ENCODE assay signal across 10 mouse cellular contexts in genomic region chr11:116840748-116841147, GRCm38 (mm10). TPM values are rescaled to one million over a fixed set of nuclear protein-coding genes. Genes with fewer than 3 reads are reported as not detected.
DNase-seq lines count a peak whose midpoint lies in the region; ATAC-seq and TF ChIP-seq lines count a peak whose summit lies in the region.
"Had no signal": no experiment of that assay in that cellular context is flagged by ENCODE, and none has a peak within 500 bp of the region (broad histone marks: within the 10 kb centered on the region; RNA-seq: fewer than 3 reads in every experiment).

No protein-coding gene starts in this region.

- TF ChIP-seq POLR2A in MEL (IDR thresholded peaks at IDR 0.05; ENCODE audit: control insufficient read depth in 1 of 2, insufficient read depth in 1 of 2, low read depth in 1 of 2, low read length in 2 of 2, poor library complexity in 1 of 2) = no peak

- TF ChIP-seq RAD21 in MEL (IDR thresholded peaks at IDR 0.05; ENCODE audit: low read depth, low read length) = no peak

- 77% methylated on average over 4 of the region's 4 CpGs for WGBS in heart, embryonic 12.5 days
- 84% methylated on average over 4 of the region's 4 CpGs for WGBS in hindbrain, embryonic 12.5 days
- 87% methylated on average over 4 of the region's 4 CpGs for WGBS in midbrain, embryonic 10.5 days

- DNase-seq in heart, adult 9 months (ENCODE audit: low spot score in 2 of 2) = no peak
- no peak for DNase-seq in MEL (ENCODE audit: low read depth, low spot score)
- DNase-seq in midbrain, embryonic 10.5 days (ENCODE audit: low spot score) = no peak
- no peak for DNase-seq in adrenal gland, adult 2 months
- DNase-seq in lung, postnatal 10 days = no peak
- DNase-seq in gastrocnemius, adult 18-20 months (ENCODE audit: low spot score) = no peak
- DNase-seq: gastrocnemius, postnatal 14 days; left cerebral cortex, postnatal 4 days had no signal

- H3K79me2 ChIP-seq in MEL (ENCODE audit: control insufficient read depth, insufficient read depth, low read length, poor library complexity) = peaks cover 67% of the 10 kb centered on the region

- TF ChIP-seq CTCF in MEL (IDR thresholded peaks at IDR 0.05 in 2 of 3, conservative IDR thresholded peaks at IDR 0.05 in 1 of 3; ENCODE audit: control insufficient read depth in 1 of 3, insufficient read depth in 1 of 3, low read depth in 2 of 3, low read length in 3 of 3, poor library complexity in 1 of 3, severe bottlenecking in 1 of 3) = no peak

- H3K27ac ChIP-seq in heart, embryonic 12.5 days (ENCODE audit: poor library complexity, severe bottlenecking) = no peak overlapping the region
- H3K27ac ChIP-seq in MEL (ENCODE audit: control insufficient read depth, low read depth, low read length) = no peak overlapping the region
- H3K27ac ChIP-seq in hindbrain, embryonic 12.5 days = no peak overlapping the region
- 0 out of 2 replicates have a peak overlapping the region, but pooled peaks have one; percentile 2 for H3K27ac ChIP-seq in midbrain, embryonic 10.5 days (replicated peaks)

- H3K4me2 ChIP-seq in heart, embryonic 12.5 days = peak overlapping the region; percentile 93
- peak overlapping the region; percentile 90 for H3K4me2 ChIP-seq in hindbrain, embryonic 12.5 days (replicated peaks)

- peaks cover 35% of the 10 kb centered on the region for H3K4me1 ChIP-seq in heart, embryonic 12.5 days (replicated peaks)
- H3K4me1 ChIP-seq in MEL (ENCODE audit: control insufficient read depth in 1 of 2, insufficient read depth in 2 of 2, low read length in 2 of 2) = peaks cover 3 to 33% of the 10 kb centered on the region in 2 experiments
- peaks cover 43% of the 10 kb centered on the region for H3K4me1 ChIP-seq in hindbrain, embryonic 12.5 days
- peaks cover 62% of the 10 kb centered on the region for H3K4me1 ChIP-seq in midbrain, embryonic 10.5 days

- peak overlapping the region; percentile 94 for H3K9ac ChIP-seq in heart, embryonic 12.5 days
- H3K9ac ChIP-seq in MEL (ENCODE audit: control insufficient read depth, low read depth, low read length, poor library complexity, severe bottlenecking) = peak overlapping the region; percentile 28
- peak overlapping the region; percentile 78 for H3K9ac ChIP-seq in hindbrain, embryonic 12.5 days

- H3K9me3 ChIP-seq in heart, embryonic 12.5 days (replicated peaks) = no peaks in the 10 kb centered on the region
- no peaks in the 10 kb centered on the region for H3K9me3 ChIP-seq in MEL (replicated peaks; ENCODE audit: insufficient read depth, low read length)
- no peaks in the 10 kb centered on the region for H3K9me3 ChIP-seq in hindbrain, embryonic 12.5 days (replicated peaks)
- no peaks in the 10 kb centered on the region for H3K9me3 ChIP-seq in midbrain, embryonic 10.5 days (replicated peaks)

- no peak for ATAC-seq in heart, embryonic 12.5 days (ENCODE audit: insufficient number of reproducible peaks, low FRiP score)
- ATAC-seq in hindbrain, embryonic 12.5 days (ENCODE audit: low FRiP score) = no peak

- peak overlapping the region; percentile 79 for H3K4me3 ChIP-seq in heart, embryonic 12.5 days
- peak overlapping the region; percentile 34 to 94; a peak in 2 of 4 replicates for H3K4me3 ChIP-seq in MEL (ENCODE audit: control insufficient read depth in 1 of 2, insufficient read depth in 1 of 2, low read depth in 2 of 2, low read length in 2 of 2)
- H3K4me3 ChIP-seq in hindbrain, embryonic 12.5 days = peak overlapping the region; percentile 73; the same call in 1 of the 2 replicates
- H3K4me3 ChIP-seq in midbrain, embryonic 10.5 days = peak overlapping the region; percentile 92

- H3K27me3 ChIP-seq in heart, embryonic 12.5 days (replicated peaks) = no peaks in the 10 kb centered on the region
- no peaks in the 10 kb centered on the region for H3K27me3 ChIP-seq in MEL (ENCODE audit: control insufficient read depth in 1 of 2, insufficient read depth in 2 of 2, low read length in 2 of 2)
- H3K27me3 ChIP-seq in hindbrain, embryonic 12.5 days = no peaks in the 10 kb centered on the region
- no peaks in the 10 kb centered on the region for H3K27me3 ChIP-seq in midbrain, embryonic 10.5 days (ENCODE audit: low read depth, poor library complexity, severe bottlenecking)

- TF ChIP-seq EP300 in MEL (IDR thresholded peaks at IDR 0.05; ENCODE audit: low read depth in 1 of 2, low read length in 2 of 2) = no peak

- peaks cover 55% of the 10 kb centered on the region for H3K36me3 ChIP-seq in heart, embryonic 12.5 days
- peaks cover 34 to 40% of the 10 kb centered on the region in 2 experiments for H3K36me3 ChIP-seq in MEL (ENCODE audit: control insufficient read depth in 1 of 2, insufficient read depth in 2 of 2, low read length in 2 of 2)
- peaks cover 52% of the 10 kb centered on the region for H3K36me3 ChIP-seq in hindbrain, embryonic 12.5 days
- H3K36me3 ChIP-seq in midbrain, embryonic 10.5 days = peaks cover 60% of the 10 kb centered on the region

TF ChIP-seq in MEL, 35 proteins besides CTCF, POLR2A, EP300 and RAD21:
- TF ChIP-seq ZKSCAN1 (IDR thresholded peaks at IDR 0.05; ENCODE audit: low read depth, low read length) = no peak

RNA-seq across cellular contexts. Expression of gene Mettl23, which starts 2.3 kb away (rescaled TPM):
- polyA plus RNA-seq in heart, embryonic 12.5 days (2016; fragmentation: Nextera tagmentation; extraction: Ambion mirVana) = 55.5 and 57.4 TPM in 2 replicates
- 63.9 and 69.9 TPM in 2 replicates for total RNA-seq in MEL (2012; rRNA removed)
- polyA plus RNA-seq in MEL (2012; ENCODE audit: insufficient read depth in 1 of 2, insufficient read length in 2 of 2, low read depth in 1 of 2, low replicate concordance in 2 of 2, missing spikeins in 1 of 2) = 10 to 100 TPM in 1 of 2 experiments, not detected in 1; 58.5 TPM
- polyA plus RNA-seq in hindbrain, embryonic 12.5 days (2016; fragmentation: Nextera tagmentation; extraction: Ambion mirVana) = 56.1 and 64.9 TPM in 2 replicates
- polyA plus RNA-seq in midbrain, embryonic 10.5 days (2016; fragmentation: Nextera tagmentation; extraction: Ambion mirVana) = 68.5 and 70.3 TPM in 2 replicates
- 10 to 100 TPM; 22.5 to 35.2 TPM for total RNA-seq in adrenal gland, adult 2 months (2021)
- 25.9 and 26.6 TPM in 2 replicates for polyA plus RNA-seq in adrenal gland, adult 2 months (2012; rRNA removed)
- total RNA-seq in gastrocnemius, adult 18-20 months (2021) = 10 to 100 TPM; 40.1 to 41.4 TPM

RNA-seq across cellular contexts. Expression of gene Jmjd6, which starts 2.5 kb away (rescaled TPM):
- polyA plus RNA-seq in heart, embryonic 12.5 days (2016; fragmentation: Nextera tagmentation; extraction: Ambion mirVana) = 76.9 and 77.8 TPM in 2 replicates
- total RNA-seq in MEL (2012; rRNA removed) = 159 and 175 TPM in 2 replicates
- polyA plus RNA-seq in MEL (2012; ENCODE audit: insufficient read depth in 1 of 2, insufficient read length in 2 of 2, low read depth in 1 of 2, low replicate concordance in 2 of 2, missing spikeins in 1 of 2) = 100 to 1,000 TPM in 1 of 2 experiments, not detected in 1; 192 TPM
- 82.3 and 82.9 TPM in 2 replicates for polyA plus RNA-seq in hindbrain, embryonic 12.5 days (2016; fragmentation: Nextera tagmentation; extraction: Ambion mirVana)
- polyA plus RNA-seq in midbrain, embryonic 10.5 days (2016; fragmentation: Nextera tagmentation; extraction: Ambion mirVana) = 92.5 and 102 TPM in 2 replicates
- 10 to 100 TPM; 30.6 to 50.7 TPM for total RNA-seq in adrenal gland, adult 2 months (2021)
- polyA plus RNA-seq in adrenal gland, adult 2 months (2012; rRNA removed) = 17.3 and 18.8 TPM in 2 replicates
- total RNA-seq in gastrocnemius, adult 18-20 months (2021) = 10 to 100 TPM; 18.4 to 28.1 TPM

RNA-seq across cellular contexts. Expression of gene Mfsd11, which starts 11.5 kb away (rescaled TPM):
- polyA plus RNA-seq in heart, embryonic 12.5 days (2016; fragmentation: Nextera tagmentation; extraction: Ambion mirVana) = 37.6 and 39.9 TPM in 2 replicates
- total RNA-seq in MEL (2012; rRNA removed) = 25.7 and 36.3 TPM in 2 replicates
- 10 to 100 TPM in 1 of 2 experiments, not detected in 1; 25.4 TPM for polyA plus RNA-seq in MEL (2012; ENCODE audit: insufficient read depth in 1 of 2, insufficient read length in 2 of 2, low read depth in 1 of 2, low replicate concordance in 2 of 2, missing spikeins in 1 of 2)
- 43.3 and 47.6 TPM in 2 replicates for polyA plus RNA-seq in hindbrain, embryonic 12.5 days (2016; fragmentation: Nextera tagmentation; extraction: Ambion mirVana)
- polyA plus RNA-seq in midbrain, embryonic 10.5 days (2016; fragmentation: Nextera tagmentation; extraction: Ambion mirVana) = 27.9 and 31.7 TPM in 2 replicates
- 10 to 100 TPM; 31.3 to 43.6 TPM for total RNA-seq in adrenal gland, adult 2 months (2021)
- polyA plus RNA-seq in adrenal gland, adult 2 months (2012; rRNA removed) = 36.8 and 48.1 TPM in 2 replicates
- total RNA-seq in gastrocnemius, adult 18-20 months (2021) = 10 to 100 TPM; 19.1 to 26.2 TPM

RNA-seq across cellular contexts. Expression of gene Srsf2, which starts 12.1 kb away (rescaled TPM):
- 605 and 640 TPM in 2 replicates for polyA plus RNA-seq in heart, embryonic 12.5 days (2016; fragmentation: Nextera tagmentation; extraction: Ambion mirVana)
- 434 and 453 TPM in 2 replicates for total RNA-seq in MEL (2012; rRNA removed)
- polyA plus RNA-seq in MEL (2012; ENCODE audit: insufficient read depth in 1 of 2, insufficient read length in 2 of 2, low read depth in 1 of 2, low replicate concordance in 2 of 2, missing spikeins in 1 of 2) = 1,000 to 10,000 TPM in 1 of 2 experiments, 100 to 1,000 TPM in 1; 257 to 1,128 TPM
- polyA plus RNA-seq in hindbrain, embryonic 12.5 days (2016; fragmentation: Nextera tagmentation; extraction: Ambion mirVana) = 822 and 828 TPM in 2 replicates
- 852 and 895 TPM in 2 replicates for polyA plus RNA-seq in midbrain, embryonic 10.5 days (2016; fragmentation: Nextera tagmentation; extraction: Ambion mirVana)
- total RNA-seq in adrenal gland, adult 2 months (2021) = 100 to 1,000 TPM; 223 to 256 TPM
- polyA plus RNA-seq in adrenal gland, adult 2 months (2012; rRNA removed) = 693 and 1,121 TPM in 2 replicates
- 10 to 100 TPM; 68.0 to 72.0 TPM for total RNA-seq in gastrocnemius, adult 18-20 months (2021)

RNA-seq across cellular contexts. Expression of gene Mxra7, which starts 12.9 kb away (rescaled TPM):
- polyA plus RNA-seq in heart, embryonic 12.5 days (2016; fragmentation: Nextera tagmentation; extraction: Ambion mirVana) = 24.7 and 27.0 TPM in 2 replicates
- total RNA-seq in MEL (2012; rRNA removed) = 2.7 and 2.9 TPM in 2 replicates
- 1 to 10 TPM in 1 of 2 experiments, not detected in 1; 9.3 TPM for polyA plus RNA-seq in MEL (2012; ENCODE audit: insufficient read depth in 1 of 2, insufficient read length in 2 of 2, low read depth in 1 of 2, low replicate concordance in 2 of 2, missing spikeins in 1 of 2)
- polyA plus RNA-seq in hindbrain, embryonic 12.5 days (2016; fragmentation: Nextera tagmentation; extraction: Ambion mirVana) = 95.0 and 105 TPM in 2 replicates
- polyA plus RNA-seq in midbrain, embryonic 10.5 days (2016; fragmentation: Nextera tagmentation; extraction: Ambion mirVana) = 28.1 and 29.1 TPM in 2 replicates
- 10 to 100 TPM; 37.2 to 78.7 TPM for total RNA-seq in adrenal gland, adult 2 months (2021)
- 282 and 392 TPM in 2 replicates for polyA plus RNA-seq in adrenal gland, adult 2 months (2012; rRNA removed)
- total RNA-seq in gastrocnemius, adult 18-20 months (2021) = 1 to 10 TPM; 5.2 to 8.2 TPM

Comparison
In these comparisons a context has a peak if more than half of its experiments do, and no peak if none do; other contexts are left out.
1. H3K9ac ChIP-seq: peak in every context shown above with its lines; median percentile 94 in heart, embryonic 12.5 days; 78 in hindbrain, embryonic 12.5 days; 28 in MEL.